Mouse (Mus musculus) naive thymus-derived CD4-positive, alpha-beta T cell, adult 5 months (primary cell): Measurements from ENCODE around the gene Ddx18. TPM values are rescaled to one million over a fixed set of nuclear protein-coding genes. Genes with fewer than 3 reads are reported as not detected.

ENCODE experiments used
- polyA plus RNA-seq: library from polyadenylated mRNA; unstranded; fragments of 100-300 nt; shearing (Covaris generic); gene quantifications from one replicate; pipeline ENCODE4 v1.2.1, GENCODE M21; 2017

The Ddx18 gene
- 96.3 TPM for polyA plus RNA-seq

DNA sequence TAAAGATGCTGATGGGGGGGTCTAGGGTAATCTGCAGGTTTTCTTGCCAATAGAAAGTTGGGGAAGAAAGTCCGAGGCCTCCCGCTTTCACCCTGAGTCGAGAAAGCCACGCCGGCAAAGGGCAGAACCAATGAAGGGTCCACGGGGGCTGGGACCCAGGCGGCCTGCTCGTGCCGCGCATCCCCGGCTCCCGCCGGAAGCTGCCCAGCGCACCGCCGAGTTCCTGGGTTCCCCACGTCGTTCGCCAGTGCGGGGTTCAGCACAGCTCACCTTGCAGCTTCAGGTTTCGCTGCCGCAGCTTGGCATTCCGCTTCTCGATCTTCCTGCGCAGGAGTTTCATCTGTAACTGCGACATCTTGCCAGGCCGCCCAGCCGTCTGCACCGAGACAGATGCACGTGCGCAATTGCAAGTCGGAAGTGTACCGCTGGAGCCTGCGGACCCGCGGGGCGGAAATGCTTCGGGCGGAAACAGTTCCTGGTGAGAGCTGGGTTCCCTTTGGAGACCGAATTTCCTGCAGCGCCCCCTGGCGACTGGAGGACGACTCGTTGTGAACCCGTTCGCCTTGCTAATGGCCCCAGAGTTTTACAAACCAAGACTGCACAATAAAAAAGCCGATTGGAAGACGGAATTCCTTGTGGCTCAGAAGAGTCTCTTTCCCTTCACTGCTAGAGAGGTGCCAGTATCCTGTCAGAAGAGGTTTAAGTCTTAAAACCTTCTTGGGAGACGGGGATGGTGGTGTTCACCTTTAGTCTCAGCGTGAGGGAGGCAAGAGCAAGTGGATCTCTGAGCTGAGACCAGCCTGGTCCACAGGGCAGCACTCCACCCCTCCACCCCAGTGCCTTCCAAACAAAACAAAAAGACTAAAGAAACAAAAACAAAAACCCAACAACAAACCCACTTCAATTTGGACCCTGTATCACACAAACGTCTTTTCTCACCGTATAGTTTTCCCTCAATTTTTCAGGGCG is at the start of gene Ddx18:
Gene Ddx18 (minus strand): TSS at position 469 of the 969 bp plus-strand sequence.

DNA sequence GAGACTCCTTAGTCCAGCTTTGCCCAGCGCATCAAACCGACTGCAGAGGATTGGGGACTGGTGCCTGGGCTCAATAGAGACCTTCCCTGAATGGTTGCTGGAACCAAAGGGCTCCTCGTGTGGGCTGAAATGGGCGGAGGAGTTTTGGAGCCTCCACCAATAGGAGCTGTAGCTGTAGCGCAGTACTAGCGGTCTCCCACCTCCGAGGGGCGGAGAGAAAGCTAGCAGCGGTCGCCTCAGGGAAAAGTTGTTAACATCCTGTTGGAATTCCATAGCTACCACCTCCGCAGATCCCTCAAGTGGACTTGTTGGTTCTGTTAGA is 39.4 kb downstream of the Ddx18 start, which contains the start of gene Htr5b:
Gene Htr5b (minus strand): TSS at position 67 of the 322 bp plus-strand sequence.

Other genes starting within 250 kb of the Ddx18 start
- gene Insig2, start 235.4 kb downstream of the Ddx18 start, polyA plus RNA-seq, result 32.7 TPM
- 28.2 TPM for gene Ccdc93, start 136.9 kb downstream of the Ddx18 start, polyA plus RNA-seq
- not detected for gene Htr5b, start 39.5 kb downstream of the Ddx18 start, polyA plus RNA-seq